Mouse (Mus musculus) heart, postnatal 0 days (tissue): Measurements from ENCODE around the gene Usb1.

Source experiments
- CTCF ChIP-seq: IDR thresholded peaks from 2 replicates; pipeline ENCODE4 v1.5.1; 2016; ENCODE audit warnings: antibody characterized with exemption, control low read depth, low read depth
- EP300 ChIP-seq: IDR thresholded peaks from 2 replicates; pipeline ENCODE4 v1.6.1; 2016; ENCODE audit warnings: antibody characterized with exemption, low read depth

- no peak for TF ChIP-seq CTCF
- no peak for TF ChIP-seq EP300
Observed at GRCm38 (mm10) chr8:95363849-95364248, 31.8 kb downstream of the Usb1 start.
